Mouse (Mus musculus): Measurements from ENCODE around the gene Ifrd2. TPM values are rescaled to one million over a fixed set of nuclear protein-coding genes. Genes with fewer than 3 reads are reported as not detected.
"Not testable (repeated sequence)": the region's sequence is repeated elsewhere in the genome, so short reads cannot be mapped to it uniquely, and the experiment has no call there.

Gene Ifrd2
- polyA plus RNA-seq, 2 experiments, result 55.0 to 57.3 TPM

- ATAC-seq (ENCODE audit: low FRiP score, low read depth) (no peak), DNase-seq (ENCODE audit: low spot score) (no peak)
- no peak for TF ChIP-seq POLR2A (IDR thresholded peaks at IDR 0.05; ENCODE audit: borderline replicate concordance, extremely low read depth, insufficient read depth, insufficient read length)
- no peak overlapping the region for H3K27ac ChIP-seq (replicated peaks; ENCODE audit: low read depth, low read length)
- H3K4me3 ChIP-seq (replicated peaks; ENCODE audit: low read length), result peak overlapping the region; percentile 85
- peaks cover 48% of the 10 kb centered on the region for H3K36me3 ChIP-seq (ENCODE audit: control insufficient read depth, insufficient read depth, low read length)
- peak overlapping the region; percentile 80 for H3K9ac ChIP-seq (ENCODE audit: low read depth, low read length, severe bottlenecking)
- no peaks in the 10 kb centered on the region for H3K27me3 ChIP-seq (ENCODE audit: control insufficient read depth, insufficient read depth, low read length)
- no peaks in the 10 kb centered on the region for H3K9me3 ChIP-seq (ENCODE audit: control insufficient read depth, low read length)
- WGBS, result 28% methylated on average over 2 of the region's 2 CpGs
- peaks cover 42% of the 10 kb centered on the region for H3K4me1 ChIP-seq (ENCODE audit: control insufficient read depth, insufficient read depth, low read length)
- peak overlapping the region; percentile 98 for H3K4me2 ChIP-seq (replicated peaks; ENCODE audit: low read depth, low read length, severe bottlenecking)
Observed at GRCm38 (mm10) chr9:107555701-107556100, 31.7 kb upstream of the Ifrd2 start.

GRCm38 (mm10) chr9:107556346-107556745, 31.1 kb upstream of the Ifrd2 start:
- no peaks in the 10 kb centered on the region for H3K9me3 ChIP-seq (ENCODE audit: control insufficient read depth, low read length)
- H3K4me3 ChIP-seq (replicated peaks; ENCODE audit: low read length), result peak overlapping the region; percentile 85
- no peaks in the 10 kb centered on the region for H3K27me3 ChIP-seq (ENCODE audit: control insufficient read depth, insufficient read depth, low read length)
- peak overlapping the region; percentile 98 for H3K4me2 ChIP-seq (replicated peaks; ENCODE audit: low read depth, low read length, severe bottlenecking)
- 85% methylated on average over 3 of the region's 3 CpGs for WGBS
- no peak for TF ChIP-seq POLR2A (IDR thresholded peaks at IDR 0.05; ENCODE audit: borderline replicate concordance, extremely low read depth, insufficient read depth, insufficient read length)
- no peak overlapping the region for H3K9ac ChIP-seq (ENCODE audit: low read depth, low read length, severe bottlenecking)
- H3K36me3 ChIP-seq (ENCODE audit: control insufficient read depth, insufficient read depth, low read length), result peaks cover 55% of the 10 kb centered on the region
- H3K27ac ChIP-seq (replicated peaks; ENCODE audit: low read depth, low read length), result no peak overlapping the region
- no peak for DNase-seq (ENCODE audit: low spot score)
- no peak for ATAC-seq (ENCODE audit: low FRiP score, low read depth)
- peaks cover 36% of the 10 kb centered on the region for H3K4me1 ChIP-seq (ENCODE audit: control insufficient read depth, insufficient read depth, low read length)

- ATAC-seq (ENCODE audit: low FRiP score, low read depth), result peak; percentile 93
Observed at GRCm38 (mm10) chr9:107563029-107563581, 24.3 kb upstream of the Ifrd2 start, which contains the start of gene Tusc2. Gene Tusc2 (plus strand): TSS chr9:107563255.

DNA sequence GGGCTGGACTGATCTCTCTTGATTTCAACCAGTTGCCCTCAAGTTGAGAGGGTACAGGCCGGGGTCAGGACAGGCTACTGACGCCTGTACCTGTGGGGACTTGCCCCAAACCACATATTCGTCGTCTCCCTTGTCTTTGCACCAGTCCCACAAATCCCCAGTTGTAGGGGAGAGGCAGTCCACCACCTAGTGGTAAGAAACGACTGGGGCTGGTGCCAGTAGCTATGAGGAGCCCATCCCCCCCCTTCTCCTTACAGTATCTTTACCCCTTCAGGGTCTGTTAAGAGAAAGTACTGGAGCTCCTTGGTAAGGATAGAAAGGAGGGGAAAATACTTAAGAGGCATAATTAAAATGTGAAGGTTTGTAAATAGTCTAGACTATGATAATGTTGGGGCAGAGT, 21.9 kb upstream of the Ifrd2 start:
- not testable (repeated sequence) for H3K9me3 ChIP-seq (ENCODE audit: control insufficient read depth, low read length); H3K4me3 ChIP-seq (replicated peaks; ENCODE audit: low read length); ATAC-seq (ENCODE audit: low FRiP score, low read depth); H3K9ac ChIP-seq (ENCODE audit: low read depth, low read length, severe bottlenecking); H3K4me2 ChIP-seq (replicated peaks; ENCODE audit: low read depth, low read length, severe bottlenecking); DNase-seq (ENCODE audit: low spot score); H3K27ac ChIP-seq (replicated peaks; ENCODE audit: low read depth, low read length); H3K27me3 ChIP-seq (ENCODE audit: control insufficient read depth, insufficient read depth, low read length)
- Histone ChIP-seq H3K4me1 (ENCODE audit: control insufficient read depth, insufficient read depth, low read length) (peaks cover 22% of the 10 kb centered on the region), H3K36me3 (ENCODE audit: control insufficient read depth, insufficient read depth, low read length) (peaks cover 27% of the 10 kb centered on the region)
- WGBS, result 51% methylated on average over 5 of the region's 5 CpGs

More at GRCm38 (mm10) chr9:107563029-107563581, 24.3 kb upstream of the Ifrd2 start, which contains the start of gene Tusc2:
- under 1% methylated on average over 45 of the region's 46 CpGs for WGBS
- Histone ChIP-seq H3K9ac (ENCODE audit: low read depth, low read length, severe bottlenecking) (peak within 1 kb of the TSS; percentile 68), H3K4me3 (replicated peaks; ENCODE audit: low read length) (peak within 1 kb of the TSS; percentile 77), H3K9me3 (ENCODE audit: control insufficient read depth, low read length) (no peaks in the 10 kb centered on the region), H3K27ac (replicated peaks; ENCODE audit: low read depth, low read length) (0 out of 2 replicates have a peak within 1 kb of the TSS, but pooled peaks have one; percentile 13), H3K27me3 (ENCODE audit: control insufficient read depth, insufficient read depth, low read length) (no peaks in the 10 kb centered on the region), H3K36me3 (ENCODE audit: control insufficient read depth, insufficient read depth, low read length) (peaks cover 52% of the 10 kb centered on the region), H3K4me1 (ENCODE audit: control insufficient read depth, insufficient read depth, low read length) (peaks cover 12% of the 10 kb centered on the region; the same call in 1 of the 2 replicates), H3K4me2 (replicated peaks; ENCODE audit: low read depth, low read length, severe bottlenecking) (peak within 1 kb of the TSS; percentile 74)
- no peak for TF ChIP-seq POLR2A (IDR thresholded peaks at IDR 0.05; ENCODE audit: borderline replicate concordance, extremely low read depth, insufficient read depth, insufficient read length)
- peak; percentile 92 for DNase-seq (ENCODE audit: low spot score)

GRCm38 (mm10) chr9:107566041-107566709, 21.3 kb upstream of the Ifrd2 start:
- DNase-seq (ENCODE audit: low spot score), result peak; percentile 75
- peaks cover 26% of the 10 kb centered on the region for H3K36me3 ChIP-seq (ENCODE audit: control insufficient read depth, insufficient read depth, low read length)
- no peaks in the 10 kb centered on the region for H3K9me3 ChIP-seq (ENCODE audit: control insufficient read depth, low read length)
- no peak overlapping the region for H3K27ac ChIP-seq (replicated peaks; ENCODE audit: low read depth, low read length)
- H3K27me3 ChIP-seq (ENCODE audit: control insufficient read depth, insufficient read depth, low read length), result no peaks in the 10 kb centered on the region
- H3K4me3 ChIP-seq (replicated peaks; ENCODE audit: low read length), result no peak overlapping the region; the same call in 1 of the 2 replicates
- no peak overlapping the region for H3K4me2 ChIP-seq (replicated peaks; ENCODE audit: low read depth, low read length, severe bottlenecking)
- WGBS, result 61% methylated on average over 15 of the region's 15 CpGs
- no peak for TF ChIP-seq POLR2A (IDR thresholded peaks at IDR 0.05; ENCODE audit: borderline replicate concordance, extremely low read depth, insufficient read depth, insufficient read length)
- H3K9ac ChIP-seq (ENCODE audit: low read depth, low read length, severe bottlenecking), result no peak overlapping the region
- no peak for ATAC-seq (ENCODE audit: low FRiP score, low read depth)
- H3K4me1 ChIP-seq (ENCODE audit: control insufficient read depth, insufficient read depth, low read length), result peaks cover 27% of the 10 kb centered on the region
